Mouse (Mus musculus) embryonic facial prominence, embryonic 15.5 days (tissue): ENCODE measurements around the gene Ovgp1. TPM values are rescaled to one million over a fixed set of nuclear protein-coding genes. Genes with fewer than 3 reads are reported as not detected.
A peak's percentile ranks its signal among the peaks of the same experiment; 100 is the strongest.
"Not testable (repeated sequence)": the region's sequence is repeated elsewhere in the genome, so short reads cannot be mapped to it uniquely, and the experiment has no call there.

Source experiments
- ATAC-seq: fragments of 200-750 bp; cut with Nextera tagmentation; 2 replicates; pipeline ENCODE4 v1.8.0; 2017; ENCODE audit warnings: low read depth, moderate TSS enrichment; ENCODE audit not compliant: insufficient number of reproducible peaks, low FRiP score, low TSS enrichment
- H3K27ac ChIP-seq: fragments of 300-500 bp; sonication (generic); replicated peaks from 2 replicates; pipeline ENCODE4 v1.5.1; 2015; ENCODE audit warnings: mild to moderate bottlenecking, inconsistent platforms
- H3K27me3 ChIP-seq: fragments of 300-500 bp; sonication (generic); 2 replicates; pipeline ENCODE4 v1.6.1; 2015; ENCODE audit warnings: inconsistent platforms
- H3K36me3 ChIP-seq: fragments of 300-500 bp; sonication (generic); 2 replicates; pipeline ENCODE4 v1.6.1; 2015; ENCODE audit warnings: mild to moderate bottlenecking, inconsistent platforms
- H3K4me1 ChIP-seq: fragments of 300-500 bp; sonication (generic); 2 replicates; pipeline ENCODE4 v1.6.1; 2015; ENCODE audit warnings: inconsistent platforms
- H3K4me2 ChIP-seq: fragments of 300-500 bp; sonication (generic); replicated peaks from 2 replicates; pipeline ENCODE4 v1.6.1; 2015; ENCODE audit warnings: mild to moderate bottlenecking, inconsistent platforms
- H3K4me3 ChIP-seq: fragments of 300-500 bp; sonication (generic); replicated peaks from 2 replicates; pipeline ENCODE4 v1.5.1; 2015; ENCODE audit warnings: mild to moderate bottlenecking, inconsistent platforms
- H3K9ac ChIP-seq: fragments of 300-500 bp; sonication (generic); 2 replicates; pipeline ENCODE4 v1.6.1; 2015; ENCODE audit warnings: inconsistent platforms
- H3K9me3 ChIP-seq: fragments of 300-500 bp; sonication (generic); replicated peaks from 2 replicates; pipeline ENCODE4 v1.6.1; 2016; ENCODE audit warnings: inconsistent platforms
- WGBS: fragments of 180-500 bp; shearing (Covaris S2); methylation state at CpG from one replicate; pipeline ENCODE4 v1.1.7; 2015; 5-methylcytosine and 5-hydroxymethylcytosine counted together
- polyA plus RNA-seq: library from polyadenylated mRNA; unstranded; fragments of >200 nt; fragmentation: Nextera tagmentation; extraction: Ambion mirVana; gene quantifications from 2 replicates; pipeline ENCODE4 v1.2.1, GENCODE M21; 2015

Ovgp1 gene
- polyA plus RNA-seq, 1 experiment from 2014 or later = 1.5 TPM

GRCm38 (mm10) chr3:105994730-105995129 lies 21.2 kb downstream of the Ovgp1 start:
- no peaks in the 10 kb centered on the region for H3K27me3 ChIP-seq
- H3K4me1 ChIP-seq = no peaks in the 10 kb centered on the region; the same call in 1 of the 2 replicates
- no peak overlapping the region for H3K4me2 ChIP-seq
- H3K36me3 ChIP-seq = no peaks in the 10 kb centered on the region
- no peak overlapping the region for H3K4me3 ChIP-seq
- no peak overlapping the region for H3K27ac ChIP-seq
- H3K9me3 ChIP-seq = no peaks in the 10 kb centered on the region
- 21% methylated on average over 2 of the region's 2 CpGs for WGBS
- ATAC-seq = no peak
- H3K9ac ChIP-seq = no peak overlapping the region

- Histone ChIP-seq H3K4me2 (peak overlapping the region; percentile 19), H3K9me3 (no peaks in the 10 kb centered on the region), H3K9ac (no peak overlapping the region), H3K4me3 (peak overlapping the region; percentile 7; the same call in 1 of the 2 replicates), H3K27ac (no peak overlapping the region), H3K36me3 (no peaks in the 10 kb centered on the region), H3K27me3 (no peaks in the 10 kb centered on the region; the same call in 1 of the 2 replicates), H3K4me1 (peaks cover 7% of the 10 kb centered on the region)
- ATAC-seq = peak; percentile 19
- 11% methylated on average over 11 of the region's 11 CpGs for WGBS
Observed at GRCm38 (mm10) chr3:106000707-106001375, 27.3 kb downstream of the Ovgp1 start.

- no peaks in the 10 kb centered on the region for H3K36me3 ChIP-seq
- H3K27me3 ChIP-seq = no peaks in the 10 kb centered on the region; the same call in 1 of the 2 replicates
- H3K4me1 ChIP-seq = peaks cover 7% of the 10 kb centered on the region
- 10% methylated on average over 16 of the region's 17 CpGs for WGBS
- peak overlapping the region; percentile 7; the same call in 1 of the 2 replicates for H3K4me3 ChIP-seq
- no peaks in the 10 kb centered on the region for H3K9me3 ChIP-seq
- peak; percentile 87 for ATAC-seq
- no peak overlapping the region for H3K9ac ChIP-seq
- H3K4me2 ChIP-seq = peak overlapping the region; percentile 19
- H3K27ac ChIP-seq = no peak overlapping the region
Observed at GRCm38 (mm10) chr3:106001416-106002370, 28.2 kb downstream of the Ovgp1 start.

- H3K27ac ChIP-seq, H3K4me2 ChIP-seq, H3K4me1 ChIP-seq, H3K4me3 ChIP-seq, ATAC-seq, H3K9ac ChIP-seq, H3K36me3 ChIP-seq, H3K27me3 ChIP-seq, H3K9me3 ChIP-seq: not testable (repeated sequence)
- WGBS = 59% methylated on average over 10 of the region's 10 CpGs
Observed at GRCm38 (mm10) chr3:106003360-106003759, 29.8 kb downstream of the Ovgp1 start.

GRCm38 (mm10) chr3:106014546-106014945 lies 41.0 kb downstream of the Ovgp1 start, which contains the start of gene Pifo:
Gene Pifo, minus strand, starts transcription at chr3:106014646.
- no peak within 1 kb of the TSS for H3K27ac ChIP-seq
- H3K9ac ChIP-seq = no peak within 1 kb of the TSS
- no peak within 1 kb of the TSS for H3K4me2 ChIP-seq
- no peak for ATAC-seq
- WGBS = 83% methylated on average over 2 of the region's 2 CpGs
- no peak within 1 kb of the TSS for H3K4me3 ChIP-seq
- H3K9me3 ChIP-seq = no peaks in the 10 kb centered on the region
- no peaks in the 10 kb centered on the region for H3K27me3 ChIP-seq
- H3K36me3 ChIP-seq = no peaks in the 10 kb centered on the region
- no peaks in the 10 kb centered on the region for H3K4me1 ChIP-seq

- Histone ChIP-seq H3K4me3 (no peak overlapping the region), H3K9me3 (no peaks in the 10 kb centered on the region), H3K4me1 (no peaks in the 10 kb centered on the region), H3K27ac (no peak overlapping the region), H3K4me2 (no peak overlapping the region), H3K9ac (no peak overlapping the region), H3K36me3 (no peaks in the 10 kb centered on the region), H3K27me3 (no peaks in the 10 kb centered on the region)
- no peak for ATAC-seq
Observed at GRCm38 (mm10) chr3:106021840-106022239, 48.3 kb downstream of the Ovgp1 start.

- no peaks in the 10 kb centered on the region for H3K36me3 ChIP-seq
- H3K4me2 ChIP-seq = no peak overlapping the region
- no peaks in the 10 kb centered on the region for H3K9me3 ChIP-seq
- 86% methylated on average over 2 of the region's 2 CpGs for WGBS
- no peaks in the 10 kb centered on the region for H3K4me1 ChIP-seq
- ATAC-seq = no peak
- no peaks in the 10 kb centered on the region for H3K27me3 ChIP-seq
- H3K9ac ChIP-seq = no peak overlapping the region
- H3K27ac ChIP-seq = no peak overlapping the region
- no peak overlapping the region for H3K4me3 ChIP-seq
Observed at GRCm38 (mm10) chr3:106024135-106024534, 50.6 kb downstream of the Ovgp1 start.

- Histone ChIP-seq H3K9ac (no peak within 1 kb of the TSS), H3K36me3 (no peaks in the 10 kb centered on the region), H3K9me3 (no peaks in the 10 kb centered on the region), H3K4me2 (no peak within 1 kb of the TSS), H3K4me3 (no peak within 1 kb of the TSS), H3K27ac (no peak within 1 kb of the TSS), H3K4me1 (no peaks in the 10 kb centered on the region), H3K27me3 (no peaks in the 10 kb centered on the region)
- no peak for ATAC-seq
- WGBS = 71% methylated on average over 1 of the region's 1 CpGs
Observed at GRCm38 (mm10) chr3:106032781-106033180, 59.3 kb downstream of the Ovgp1 start, which contains the start of gene Chil5. Gene Chil5, minus strand, starts transcription at chr3:106032814.

Other genes with a start within 250 kb of the Ovgp1 start
- 95.4 and 99.2 TPM in 2 replicates for gene Rap1a, start 172.4 kb upstream of the Ovgp1 start, polyA plus RNA-seq
- gene Adora3, start 102.9 kb upstream of the Ovgp1 start, polyA plus RNA-seq = 3.5 and 4.1 TPM in 2 replicates
- gene Tmigd3, start 102.8 kb upstream of the Ovgp1 start, polyA plus RNA-seq = 0.27 and 0.34 TPM in 2 replicates
- gene I830077J02Rik, start 41.0 kb upstream of the Ovgp1 start, polyA plus RNA-seq = 0.56 and 1.4 TPM in 2 replicates
- gene Wdr77, start 14.3 kb upstream of the Ovgp1 start, polyA plus RNA-seq = 110 and 122 TPM in 2 replicates
- 380 and 404 TPM in 2 replicates for gene Atp5f1, start 13.6 kb upstream of the Ovgp1 start, polyA plus RNA-seq
- gene Pifo, start 40.9 kb downstream of the Ovgp1 start, polyA plus RNA-seq = 17.7 and 35.0 TPM in 2 replicates
- 0.16 TPM in 1 of 2 replicates, not detected in the other for gene Chil5, start 59.1 kb downstream of the Ovgp1 start, polyA plus RNA-seq
- gene Chia1, start 139.5 kb downstream of the Ovgp1 start, polyA plus RNA-seq = 0.42 and 0.59 TPM in 2 replicates
- 0.18 TPM in 1 of 2 replicates, not detected in the other for gene Chil3, start 193.9 kb downstream of the Ovgp1 start, polyA plus RNA-seq
- gene Chil4, start 245.8 kb downstream of the Ovgp1 start, polyA plus RNA-seq = 0.11 TPM in 1 of 2 replicates, not detected in the other